Mouse (Mus musculus) limb, embryonic 14.5 days (tissue): Measurements from ENCODE around the gene Ptpn21. TPM values are rescaled to one million over a fixed set of nuclear protein-coding genes. Genes with fewer than 3 reads are reported as not detected.

Source experiments
- ATAC-seq: fragments of 200-750 bp; cut with Nextera tagmentation; 2 replicates; pipeline ENCODE4 v1.8.0; 2017; ENCODE audit warnings: low read depth, moderate number of reproducible peaks, moderate TSS enrichment; ENCODE audit not compliant: low FRiP score
- DNase-seq: peaks from one replicate; pipeline ENCODE4 v3.0.0-alpha.2; 2015; ENCODE audit warnings: low spot score
- H3K27ac ChIP-seq: fragments of 300-500 bp; sonication (generic); replicated peaks from 2 replicates; pipeline ENCODE4 v1.5.1; 2014; ENCODE audit warnings: low read depth, mild to moderate bottlenecking, low read length, moderate library complexity, mixed read lengths
- H3K27me3 ChIP-seq: fragments of 300-500 bp; sonication (generic); 2 replicates; pipeline ENCODE4 v1.6.1; 2014; ENCODE audit warnings: low read length, mixed read lengths; ENCODE audit not compliant: control insufficient read depth, insufficient read depth
- H3K36me3 ChIP-seq: fragments of 300-500 bp; sonication (generic); 2 replicates; pipeline ENCODE4 v1.6.1; 2014; ENCODE audit warnings: mild to moderate bottlenecking, low read length, moderate library complexity, mixed read lengths; ENCODE audit not compliant: control insufficient read depth, insufficient read depth
- H3K4me1 ChIP-seq: fragments of 300-500 bp; sonication (generic); 2 replicates; pipeline ENCODE4 v1.6.1; 2014; ENCODE audit warnings: antibody characterized with exemption, low read length, mixed read lengths; ENCODE audit not compliant: control insufficient read depth, insufficient read depth
- H3K4me2 ChIP-seq: fragments of 300-500 bp; sonication (generic); replicated peaks from 2 replicates; pipeline ENCODE4 v1.6.1; 2014; ENCODE audit warnings: low read depth, mild to moderate bottlenecking, low read length, moderate library complexity; ENCODE audit not compliant: severe bottlenecking
- H3K4me3 ChIP-seq: fragments of 300-500 bp; sonication (generic); replicated peaks from 2 replicates; pipeline ENCODE4 v1.5.1; 2014; ENCODE audit warnings: low read length
- H3K9ac ChIP-seq: fragments of 300-500 bp; sonication (generic); 2 replicates; pipeline ENCODE4 v1.6.1; 2014; ENCODE audit warnings: mild to moderate bottlenecking, low read depth, low read length, moderate library complexity; ENCODE audit not compliant: severe bottlenecking
- H3K9me3 ChIP-seq: fragments of 300-500 bp; sonication (generic); 2 replicates; pipeline ENCODE4 v1.6.1; 2016; ENCODE audit warnings: low read length; ENCODE audit not compliant: control insufficient read depth
- POLR2A ChIP-seq: fragments of 200-500 bp; IDR thresholded peaks from 2 replicates; pipeline ENCODE4 v1.8.0; 2012; ENCODE audit warnings: inconsistent platforms, mild to moderate bottlenecking, moderate library complexity, borderline replicate concordance; ENCODE audit not compliant: insufficient read depth, insufficient read length; ENCODE audit errors: extremely low read depth
- WGBS: fragments of 180-500 bp; shearing (Covaris S2); extraction: QIAGEN DNeasy Blood & Tissue Kit; methylation state at CpG from one replicate; pipeline ENCODE4 v1.1.7; 2014; 5-methylcytosine and 5-hydroxymethylcytosine counted together
- polyA plus RNA-seq, 2 experiments: library from polyadenylated mRNA; depleted of rRNA in 1 of 2; stranded (reverse) in 1 of 2; unstranded in 1 of 2; fragments of >200 nt; fragmentation: Nextera tagmentation in 1 of 2; extraction: Ambion mirVana in 1 of 2; gene quantifications; 2 replicates each; pipeline versions ENCODE4 v1.2.1 to v1.2.3; 2012 to 2014

Gene Ptpn21
- polyA plus RNA-seq, 2 experiments = 9.9 to 13.1 TPM

GRCm38 (mm10) chr12:98759700-98760099 lies 22.5 kb upstream of the Ptpn21 start:
- ATAC-seq = no peak
- WGBS = 94% methylated on average over 6 of the region's 6 CpGs
- no peak for TF ChIP-seq POLR2A
- DNase-seq = no peak
- Histone ChIP-seq H3K27ac (no peak overlapping the region), H3K9me3 (no peaks in the 10 kb centered on the region), H3K27me3 (no peaks in the 10 kb centered on the region), H3K4me1 (no peaks in the 10 kb centered on the region), H3K36me3 (peaks cover 90% of the 10 kb centered on the region), H3K4me3 (no peak overlapping the region), H3K4me2 (no peak overlapping the region), H3K9ac (no peak overlapping the region)

GRCm38 (mm10) chr12:98757636-98758035 lies 20.4 kb upstream of the Ptpn21 start:
- H3K9ac ChIP-seq = no peak overlapping the region
- H3K27me3 ChIP-seq = no peaks in the 10 kb centered on the region
- WGBS = 86% methylated on average over 6 of the region's 6 CpGs
- no peaks in the 10 kb centered on the region for H3K9me3 ChIP-seq
- no peak overlapping the region for H3K4me2 ChIP-seq
- no peak for TF ChIP-seq POLR2A
- no peak overlapping the region for H3K4me3 ChIP-seq
- no peaks in the 10 kb centered on the region for H3K4me1 ChIP-seq
- peaks cover 85% of the 10 kb centered on the region for H3K36me3 ChIP-seq
- DNase-seq = no peak
- no peak for ATAC-seq
- no peak overlapping the region for H3K27ac ChIP-seq

- H3K9ac ChIP-seq = peak overlapping the region; percentile 94
- DNase-seq (no peak), ATAC-seq (peak; percentile 11; the same call in 1 of the 2 replicates)
- H3K36me3 ChIP-seq = peaks cover 2% of the 10 kb centered on the region; the same call in 1 of the 2 replicates
- peak overlapping the region; percentile 67 for H3K4me2 ChIP-seq
- peak overlapping the region; percentile 94 for H3K4me3 ChIP-seq
- 2% methylated on average over 11 of the region's 14 CpGs for WGBS
- TF ChIP-seq POLR2A = no peak
- peak overlapping the region; percentile 90 for H3K27ac ChIP-seq
- no peaks in the 10 kb centered on the region for H3K27me3 ChIP-seq
- no peaks in the 10 kb centered on the region for H3K9me3 ChIP-seq
- H3K4me1 ChIP-seq = peaks cover 13% of the 10 kb centered on the region
These were observed 10.2 kb upstream of the Ptpn21 start for GRCm38 (mm10) chr12:98747380-98747753.

- Histone ChIP-seq H3K9ac (peak within 1 kb of the TSS; percentile 94), H3K4me1 (peaks cover 13% of the 10 kb centered on the region), H3K4me2 (peak within 1 kb of the TSS; percentile 67), H3K4me3 (peak within 1 kb of the TSS; percentile 94), H3K27me3 (no peaks in the 10 kb centered on the region), H3K36me3 (peaks cover 2% of the 10 kb centered on the region; the same call in 1 of the 2 replicates), H3K9me3 (no peaks in the 10 kb centered on the region), H3K27ac (peak within 1 kb of the TSS; percentile 90)
- WGBS = under 1% methylated on average over 63 of the region's 87 CpGs
- 0 out of 2 replicates have a peak, but pooled peaks have one; percentile 42 for TF ChIP-seq POLR2A
- ATAC-seq (peak; percentile 93), DNase-seq (peak; percentile 91)
These were observed 9.7 kb upstream of the Ptpn21 start, which contains the start of gene Zc3h14 for GRCm38 (mm10) chr12:98746746-98747379. TSS of gene Zc3h14 (plus strand) at chr12:98746964.

GRCm38 (mm10) chr12:98746131-98746530 lies 8.9 kb upstream of the Ptpn21 start:
- 33% methylated on average over 2 of the region's 2 CpGs for WGBS
- Histone ChIP-seq H3K9me3 (no peaks in the 10 kb centered on the region), H3K27ac (no peak overlapping the region), H3K4me3 (no peak overlapping the region), H3K4me1 (peaks cover 13% of the 10 kb centered on the region), H3K36me3 (peaks cover 2% of the 10 kb centered on the region; the same call in 1 of the 2 replicates), H3K27me3 (no peaks in the 10 kb centered on the region), H3K4me2 (no peak overlapping the region), H3K9ac (no peak overlapping the region)
- DNase-seq = peak; percentile 35
- no peak for TF ChIP-seq POLR2A
- 0 out of 2 replicates have a peak, but pooled peaks have one; percentile 3 for ATAC-seq
